Mouse (Mus musculus): ENCODE results near the gene Cep70.

The Cep70 gene

DNA sequence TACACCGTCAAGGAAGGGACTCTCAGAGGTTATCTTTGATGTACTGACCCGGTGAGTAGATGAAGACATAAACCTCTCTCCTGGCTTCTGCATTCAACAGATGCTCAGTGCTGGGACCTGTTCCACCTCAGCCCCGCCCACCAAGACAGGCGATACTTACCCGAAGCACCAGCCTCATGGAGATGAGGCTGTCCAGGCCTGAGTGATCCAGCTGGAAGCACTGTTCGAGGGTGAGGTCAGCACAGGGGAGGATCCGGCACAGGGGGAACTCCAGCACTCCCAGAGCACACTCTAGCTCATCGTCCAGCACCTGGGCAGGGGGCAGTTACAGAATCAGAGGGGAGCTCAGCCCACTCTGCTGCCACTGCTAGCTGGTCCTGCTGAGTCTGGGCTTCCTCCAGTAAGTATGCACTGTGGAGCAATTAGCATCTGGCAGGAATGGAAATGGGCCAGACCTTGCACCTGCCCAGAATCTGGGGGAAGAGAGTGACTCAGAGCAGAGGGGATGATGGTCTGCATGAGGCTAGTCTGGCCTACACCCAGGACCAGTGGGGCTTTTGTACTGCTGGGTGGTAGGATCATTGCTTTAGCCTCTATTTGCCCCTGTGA lies 76.3 kb downstream of the Cep70 start:
- DNase-seq (ENCODE audit: extremely low spot score, low read depth, low spot score): no peak

DNA sequence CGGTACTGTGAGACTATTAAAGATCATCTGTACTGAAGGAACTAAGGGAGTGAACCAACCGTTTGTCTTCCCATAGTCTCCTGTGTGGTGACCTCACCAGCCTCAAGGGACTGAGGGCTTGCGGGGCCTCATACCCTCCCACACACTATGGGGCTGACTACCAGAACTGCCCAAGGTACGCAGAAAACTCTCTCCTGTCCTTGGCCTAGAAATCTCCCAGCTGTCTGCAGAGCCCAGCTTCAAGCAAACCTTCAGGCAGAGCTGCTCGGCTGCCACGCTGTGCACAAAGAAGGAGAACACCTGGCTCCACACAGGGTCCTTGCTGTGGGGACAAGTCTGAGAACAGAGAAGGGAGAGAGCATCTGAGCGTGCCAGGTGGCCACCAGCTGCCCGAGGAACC lies 76.8 kb downstream of the Cep70 start:
- no peak for DNase-seq (ENCODE audit: extremely low spot score, low read depth, low spot score)

DNA sequence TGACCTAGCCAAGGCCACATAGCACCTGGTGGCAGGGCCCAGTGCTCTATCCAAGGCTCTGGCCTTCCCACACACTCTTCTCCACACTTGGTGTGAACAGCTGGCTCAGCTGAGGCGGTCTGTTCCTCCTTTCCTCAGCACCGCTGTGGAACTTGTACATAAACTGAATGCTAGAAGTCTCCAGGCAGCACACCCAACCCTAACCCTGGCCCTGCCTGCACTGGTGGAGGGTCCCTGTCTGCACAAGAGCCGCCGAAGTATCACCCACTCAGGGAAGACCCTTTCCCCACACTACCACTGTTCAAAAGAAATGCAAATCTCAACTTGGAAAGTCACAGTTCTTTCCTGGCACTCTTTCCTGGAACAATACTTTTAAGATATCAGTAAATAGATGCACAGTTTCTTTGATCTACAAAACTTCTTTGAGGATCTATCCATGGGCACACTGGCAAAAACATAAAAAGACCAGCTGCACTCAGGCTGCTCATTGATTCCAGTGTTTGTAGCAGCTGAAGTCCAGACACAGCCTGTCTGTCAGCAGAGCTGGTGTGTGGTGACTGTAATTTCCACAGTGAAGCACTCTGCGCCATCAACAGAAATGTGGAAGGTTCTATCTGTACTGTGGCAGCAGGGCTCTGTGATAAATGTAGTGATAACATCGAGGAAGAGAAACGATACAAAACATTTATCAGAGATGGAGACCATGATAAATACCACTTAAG lies 82.2 kb downstream of the Cep70 start:
- DNase-seq (ENCODE audit: extremely low spot score, low read depth, low spot score): no peak

DNA sequence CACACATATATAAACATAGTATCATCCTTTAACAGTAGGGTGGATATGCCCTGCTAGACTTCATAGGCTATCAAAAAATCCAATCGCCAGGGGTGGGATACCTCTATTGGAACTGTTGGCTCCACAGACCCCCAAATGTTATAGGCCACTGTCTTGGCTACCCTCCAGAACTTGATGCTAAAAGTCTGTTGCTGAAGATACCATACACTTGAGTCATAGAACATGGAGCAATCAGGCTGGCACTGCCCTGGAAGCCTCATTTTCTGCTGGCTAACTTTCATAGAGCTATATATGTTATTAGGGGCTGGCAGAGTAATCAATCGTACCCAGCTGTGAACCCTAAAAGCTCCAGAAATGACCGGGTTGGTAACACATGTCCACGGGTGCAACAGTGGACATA lies 82.8 kb downstream of the Cep70 start:
- no peak for DNase-seq (ENCODE audit: extremely low spot score, low read depth, low spot score)

DNA sequence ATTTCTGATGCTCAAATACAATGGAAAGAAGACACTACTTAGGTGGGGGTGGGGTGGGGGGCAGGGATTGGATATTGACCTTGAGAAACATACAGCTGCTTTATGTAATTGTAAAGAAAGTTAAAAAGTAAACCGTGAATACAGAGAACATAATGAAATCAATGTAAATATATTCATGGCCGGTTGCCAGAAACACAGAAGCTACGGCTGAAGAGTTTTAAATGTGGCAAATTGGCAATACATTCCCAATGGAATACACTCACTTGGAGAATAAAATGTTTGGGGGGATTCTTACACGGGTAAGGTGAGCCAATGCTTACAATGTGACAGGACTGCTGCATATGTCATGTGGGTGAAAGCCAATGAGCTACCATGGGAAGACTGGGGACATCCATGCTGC lies 83.7 kb downstream of the Cep70 start:
- no peak for DNase-seq (ENCODE audit: extremely low spot score, low read depth, low spot score)

DNA sequence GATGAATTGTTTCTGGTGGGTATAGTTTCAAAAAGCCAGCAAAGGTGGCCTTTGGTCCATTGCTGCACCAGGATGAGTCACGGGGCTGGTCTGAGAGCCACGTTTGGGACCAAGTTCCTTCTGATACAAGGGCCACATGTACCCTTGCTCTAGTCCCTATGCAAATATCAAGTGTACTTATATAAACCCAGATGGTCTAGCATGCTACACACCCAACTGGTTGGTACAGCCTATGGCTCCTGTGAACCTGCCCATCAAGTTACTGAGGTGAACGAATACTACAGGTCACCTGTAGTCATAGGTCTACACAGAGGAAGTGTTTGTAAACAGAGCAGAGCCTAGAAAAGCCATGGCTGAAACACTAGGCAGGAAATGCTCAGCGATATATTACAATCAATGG lies 93.4 kb downstream of the Cep70 start:
- DNase-seq (ENCODE audit: extremely low spot score, low read depth, low spot score): no peak

DNA sequence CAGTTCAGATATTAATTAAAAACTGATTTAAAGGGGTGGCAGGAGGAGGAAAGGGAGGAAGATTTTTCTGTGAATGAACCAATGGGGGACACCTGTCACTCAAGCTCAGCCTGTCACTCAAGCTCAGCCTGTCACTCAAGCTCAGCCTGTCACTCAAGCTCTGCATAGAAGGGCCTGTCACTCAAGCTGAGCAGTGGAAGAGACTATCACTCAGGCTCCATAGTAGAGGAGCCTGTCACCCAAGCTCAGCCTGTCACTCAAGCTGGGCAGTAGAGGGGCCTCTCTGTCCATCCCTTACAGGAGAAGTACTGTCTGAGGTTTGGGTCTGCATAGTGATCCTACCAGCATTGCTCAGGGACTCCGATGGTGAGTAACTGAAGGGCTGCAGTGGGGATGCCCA lies 95.1 kb downstream of the Cep70 start:
- no peak for DNase-seq (ENCODE audit: extremely low spot score, low read depth, low spot score)

DNA sequence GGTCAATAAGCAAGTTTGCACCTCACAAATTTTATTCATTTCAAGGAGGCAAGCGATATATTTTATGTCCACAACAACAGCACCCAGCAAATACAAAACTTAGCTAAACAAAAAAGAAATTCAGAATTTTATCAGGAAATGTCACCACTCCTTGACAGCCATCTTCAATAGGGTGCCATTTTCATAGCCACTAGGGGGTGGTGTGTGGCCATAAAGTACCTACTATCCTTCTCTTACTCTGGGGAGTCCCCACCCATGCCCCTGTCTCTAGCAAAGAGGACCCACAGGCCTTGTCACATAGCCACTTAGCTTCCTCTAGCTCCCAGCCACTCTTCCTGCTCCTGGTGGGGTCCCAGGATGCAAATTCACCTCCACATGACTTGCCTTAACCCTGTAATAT lies 96.0 kb downstream of the Cep70 start:
- DNase-seq (ENCODE audit: extremely low spot score, low read depth, low spot score): no peak

DNA sequence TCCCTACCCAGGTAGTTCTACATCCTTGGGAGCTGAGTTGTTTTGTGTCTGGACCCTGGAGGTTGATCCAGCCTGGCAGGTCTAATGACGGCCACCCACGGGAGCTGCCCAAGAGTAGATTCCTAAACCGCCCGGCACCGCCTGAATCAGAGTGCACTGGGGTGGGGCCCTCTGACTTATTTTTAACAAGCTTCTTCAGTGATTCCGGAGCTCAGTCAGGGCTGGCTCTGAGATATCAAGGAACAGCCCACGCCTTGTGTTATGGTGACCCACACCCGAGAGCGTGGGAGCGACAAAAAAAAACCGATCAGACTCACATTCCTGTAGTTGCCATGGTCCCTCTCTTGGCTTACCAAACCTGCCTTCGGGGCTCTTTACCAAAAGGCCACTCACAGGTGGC lies 97.0 kb downstream of the Cep70 start:
- no peak for DNase-seq (ENCODE audit: extremely low spot score, low read depth, low spot score)

DNA sequence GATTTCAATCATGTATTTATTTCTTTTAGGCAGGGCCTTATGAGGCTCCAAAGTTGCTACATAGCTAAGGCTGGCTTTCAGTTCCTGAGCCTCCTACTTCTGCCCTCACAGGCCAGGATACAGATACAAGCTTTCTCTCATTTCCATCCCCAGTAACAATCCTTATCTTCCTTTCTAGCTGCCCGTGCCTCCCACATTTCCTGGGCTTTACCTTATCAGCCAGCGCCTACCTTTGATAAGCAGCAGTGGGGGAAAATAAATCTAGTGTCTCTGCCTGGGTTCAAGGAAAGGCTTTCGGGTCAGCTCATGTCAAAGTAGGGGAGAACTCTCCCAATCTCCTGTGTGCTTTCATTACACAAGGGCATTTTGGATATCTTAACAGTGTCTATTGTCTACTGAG lies 98.4 kb downstream of the Cep70 start:
- no peak for DNase-seq (ENCODE audit: extremely low spot score, low read depth, low spot score)

DNA sequence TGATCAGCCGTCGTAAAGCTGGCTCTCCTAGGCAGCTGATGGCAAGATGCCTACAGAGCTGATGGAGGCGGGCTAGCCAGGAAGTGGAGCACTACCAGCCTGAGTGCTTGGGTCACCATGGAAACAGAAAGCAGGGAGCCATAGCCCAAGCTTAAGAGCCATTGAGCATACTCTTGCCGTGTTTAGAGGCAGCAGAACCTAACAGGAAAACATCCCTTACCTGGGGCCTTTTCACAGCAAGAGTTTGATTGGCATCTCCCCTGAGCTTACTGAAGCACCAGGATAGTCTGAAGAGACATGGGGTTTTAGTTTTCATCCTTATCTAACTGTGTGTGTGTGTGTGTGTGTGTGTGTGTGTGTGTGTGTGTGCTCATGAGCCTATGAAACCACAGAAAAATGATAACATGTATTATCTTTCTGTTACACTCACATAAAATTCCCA lies 102.2 kb downstream of the Cep70 start:
- DNase-seq (ENCODE audit: extremely low spot score, low read depth, low spot score): no peak
